Mouse (Mus musculus): ENCODE measurements around the gene Bbs1.

DNA sequence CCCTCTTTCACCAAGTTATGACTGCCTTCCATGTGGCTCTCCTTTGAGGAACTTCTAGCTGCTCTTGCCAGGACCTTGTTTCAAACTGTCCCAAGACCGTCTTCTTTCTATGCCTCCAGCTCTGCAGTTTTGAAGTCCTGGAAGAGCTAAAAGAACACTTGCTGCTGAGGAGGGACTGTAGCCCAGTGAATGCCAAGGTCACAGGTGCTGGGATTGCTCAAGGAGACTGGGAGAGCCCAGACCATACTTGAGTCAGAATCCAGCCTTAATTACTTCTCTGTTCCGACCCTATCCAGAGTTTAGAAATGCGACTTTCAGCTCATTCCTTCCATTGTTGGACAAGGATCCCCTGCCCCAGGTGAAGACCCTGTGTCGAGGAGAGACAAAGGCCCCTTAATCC is 50.5 kb downstream of the Bbs1 start:
- TF ChIP-seq CTCF (IDR thresholded peaks at IDR 0.05 in 2 of 3, conservative IDR thresholded peaks at IDR 0.05 in 1 of 3; ENCODE audit: control insufficient read depth in 1 of 3, insufficient read depth in 1 of 3, low read depth in 2 of 3, low read length in 3 of 3, poor library complexity in 1 of 3, severe bottlenecking in 1 of 3) = no peak
- no peak for TF ChIP-seq POLR2A (IDR thresholded peaks at IDR 0.05; ENCODE audit: control insufficient read depth in 1 of 2, insufficient read depth in 1 of 2, low read depth in 1 of 2, low read length in 2 of 2, poor library complexity in 1 of 2)
- no peak for TF ChIP-seq UBTF (IDR thresholded peaks at IDR 0.05; ENCODE audit: borderline replicate concordance, insufficient read depth, low read depth, low read length)
- TF ChIP-seq KAT2A (conservative IDR thresholded peaks at IDR 0.05; ENCODE audit: low read depth, low read length) = no peak
- TF ChIP-seq CHD1 (IDR thresholded peaks at IDR 0.05; ENCODE audit: low read depth, low read length) = no peak
